Mouse (Mus musculus) lung, postnatal 4 days (tissue): ENCODE data around the gene Gm4553.
"Not testable (repeated sequence)": the region's sequence is repeated elsewhere in the genome, so short reads cannot be mapped to it uniquely, and the experiment has no call there.

ENCODE experiments used
- DNase-seq, 2 experiments: peaks; one replicate each; pipeline ENCODE4 v3.0.0; 2021

The Gm4553 gene

DNA sequence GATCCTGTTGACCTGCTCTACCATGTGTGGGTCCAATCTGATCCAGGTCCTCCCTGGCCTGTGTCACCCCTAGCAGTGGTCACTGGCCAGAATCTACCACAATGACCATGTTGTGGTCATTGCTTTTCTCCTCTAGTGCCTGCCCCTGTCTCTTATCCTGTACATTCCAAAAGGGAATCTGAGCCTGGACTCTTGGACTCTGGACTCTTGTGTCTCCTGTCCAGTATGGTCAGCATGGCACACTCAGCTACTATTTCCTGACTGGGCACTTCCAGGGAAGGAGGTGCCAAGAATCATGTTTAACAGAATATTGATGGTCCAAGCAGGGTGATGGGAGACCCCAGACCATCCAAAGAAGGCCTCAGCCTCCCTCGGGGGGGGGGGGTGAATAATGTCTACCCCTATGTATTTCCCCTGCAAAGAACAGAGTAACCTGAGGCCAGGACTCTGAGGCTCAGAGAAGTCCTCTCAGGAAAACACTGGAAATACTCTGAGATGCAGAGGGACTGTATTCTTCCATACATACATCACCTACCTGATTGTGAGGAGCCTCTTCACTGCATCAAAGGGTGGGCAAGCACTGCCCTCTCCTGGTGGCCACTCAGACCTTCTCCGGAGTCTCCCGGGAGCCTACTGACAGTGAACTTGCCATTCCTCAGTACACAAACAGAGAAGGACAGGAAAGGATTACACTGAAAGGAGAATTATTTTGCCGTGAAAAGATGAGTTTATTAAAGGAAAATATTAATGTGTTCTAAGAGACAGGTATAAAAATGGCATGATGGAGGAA is 31.1 kb downstream of the Gm4553 start:
- no peak for DNase-seq

DNA sequence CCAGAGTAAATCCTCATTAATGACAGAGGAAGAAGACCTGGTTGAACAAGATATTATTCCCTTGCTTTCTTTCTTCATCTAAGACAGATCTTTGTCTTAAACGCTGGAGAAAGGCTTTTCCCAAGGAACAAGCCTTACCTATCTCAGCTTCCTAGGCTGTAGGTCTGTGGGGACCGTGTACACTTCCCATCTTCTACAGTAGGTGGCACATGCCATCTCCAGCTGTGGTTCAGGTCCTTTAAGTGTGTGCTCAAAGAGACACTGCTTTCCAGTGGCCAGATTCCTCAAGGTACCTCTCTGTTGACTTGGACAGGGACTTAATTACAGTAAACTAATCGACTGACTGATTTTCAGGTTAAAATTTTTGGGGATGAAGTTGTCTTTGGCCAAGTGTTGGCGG is 36.7 kb downstream of the Gm4553 start:
- DNase-seq, result no peak

DNA sequence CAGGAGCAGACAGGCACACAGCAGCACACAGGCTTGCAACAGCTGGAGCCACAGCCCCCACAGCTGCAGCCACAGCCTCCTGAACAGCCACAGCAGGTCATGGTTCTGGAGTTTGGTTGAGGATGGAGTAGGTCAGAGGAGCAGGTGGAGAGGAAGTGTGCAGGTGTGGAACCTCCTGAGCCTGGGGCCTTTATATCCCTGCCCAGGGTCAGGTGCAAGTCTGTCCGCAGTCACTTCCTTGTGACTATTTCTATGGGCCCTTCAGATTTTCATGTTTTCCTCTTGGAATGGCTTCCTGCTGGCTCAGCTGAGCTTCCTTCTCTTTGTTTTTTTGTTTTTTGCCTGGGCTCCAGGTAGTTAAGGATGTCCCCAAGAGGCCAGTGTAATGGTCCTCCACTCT is 44.9 kb downstream of the Gm4553 start, which contains the start of gene Gm45618:
Gene Gm45618, minus strand, starts transcription at position 101 of the 400 bp plus-strand sequence.
- not testable (repeated sequence) for DNase-seq

DNA sequence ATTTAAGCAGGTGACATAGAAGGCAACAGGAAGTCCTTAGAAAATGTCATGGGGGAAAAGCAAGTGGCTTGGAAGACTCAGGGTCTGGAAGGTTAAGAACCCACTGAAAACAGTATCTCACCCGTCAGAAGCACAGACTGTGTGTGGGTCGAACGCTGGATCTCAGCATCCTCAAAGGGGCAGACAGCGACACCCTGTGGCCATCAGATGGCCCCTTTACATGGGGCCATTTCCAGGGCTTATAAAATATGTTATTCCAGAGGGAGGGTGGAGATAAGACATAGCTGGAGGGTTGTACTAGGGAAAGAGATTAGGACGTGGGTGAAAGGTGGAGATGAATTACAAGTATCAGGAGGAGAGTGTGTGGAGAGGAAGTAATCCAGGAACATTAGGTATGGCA is 45.9 kb downstream of the Gm4553 start:
- peak in 1 of 2 experiments; percentile 8 for DNase-seq
